Mouse (Mus musculus) 416B (cell line): Measurements from ENCODE around the gene Tns1.

ENCODE experiments used
- DNase-seq: peaks from one replicate; pipeline ENCODE4 v3.0.0; 2011; ENCODE audit warnings: low read depth

The Tns1 gene

GRCm38 (mm10) chr1:73930411-73931134 lies 193.7 kb downstream of the Tns1 start:
- DNase-seq = no peak

GRCm38 (mm10) chr1:73929952-73930329 lies 194.3 kb downstream of the Tns1 start:
- DNase-seq = no peak

GRCm38 (mm10) chr1:73929211-73929951 lies 194.9 kb downstream of the Tns1 start:
- no peak for DNase-seq

GRCm38 (mm10) chr1:73928385-73928784 lies 195.9 kb downstream of the Tns1 start:
- no peak for DNase-seq

- no peak for DNase-seq
Observed at GRCm38 (mm10) chr1:73927819-73928218, 196.4 kb downstream of the Tns1 start.

- DNase-seq = no peak
Observed at GRCm38 (mm10) chr1:73926279-73926678, 198.0 kb downstream of the Tns1 start.

- no peak for DNase-seq
Observed at GRCm38 (mm10) chr1:73924871-73925610, 199.2 kb downstream of the Tns1 start.

- DNase-seq = no peak
Observed at GRCm38 (mm10) chr1:73924210-73924609, 200.0 kb downstream of the Tns1 start.

GRCm38 (mm10) chr1:73923185-73923584 lies 201.1 kb downstream of the Tns1 start:
- no peak for DNase-seq

GRCm38 (mm10) chr1:73920701-73921100 lies 203.5 kb downstream of the Tns1 start:
- no peak for DNase-seq

- no peak for DNase-seq
Observed at GRCm38 (mm10) chr1:73919909-73920308, 204.3 kb downstream of the Tns1 start.

GRCm38 (mm10) chr1:73918001-73918400 lies 206.2 kb downstream of the Tns1 start:
- no peak for DNase-seq

- DNase-seq = no peak
Observed at GRCm38 (mm10) chr1:73916298-73916697, 208.0 kb downstream of the Tns1 start.

GRCm38 (mm10) chr1:73915218-73916070 lies 208.8 kb downstream of the Tns1 start:
- DNase-seq = no peak

GRCm38 (mm10) chr1:73914076-73914475 lies 210.2 kb downstream of the Tns1 start:
- DNase-seq = no peak

- no peak for DNase-seq
Observed at GRCm38 (mm10) chr1:73913071-73914005, 210.9 kb downstream of the Tns1 start.

- no peak for DNase-seq
Observed at GRCm38 (mm10) chr1:73912466-73912865, 211.8 kb downstream of the Tns1 start.

- DNase-seq = no peak
Observed at GRCm38 (mm10) chr1:73911981-73912380, 212.3 kb downstream of the Tns1 start.

- DNase-seq = peak; percentile 8
Observed at GRCm38 (mm10) chr1:73910701-73911100, 213.5 kb downstream of the Tns1 start.

GRCm38 (mm10) chr1:73910111-73910510 lies 214.1 kb downstream of the Tns1 start:
- DNase-seq = no peak
